Mouse (Mus musculus) cerebellum, adult 9-10 months (tissue): ENCODE results near the gene Mast1.

Experiments
- DNase-seq: peaks from one replicate; pipeline ENCODE4 v3.0.0; 2022

Mast1 gene

GRCm38 (mm10) chr8:84937620-84938485, 694 bp upstream of the Mast1 start:
- peak; percentile 66 for DNase-seq

- peak; percentile 68 for DNase-seq
Observed at GRCm38 (mm10) chr8:84936041-84936961, 858 bp downstream of the Mast1 start.

- peak; percentile 78 for DNase-seq
Observed at GRCm38 (mm10) chr8:84935489-84935888, 1.7 kb downstream of the Mast1 start.

- DNase-seq = peak; percentile 88
Observed at GRCm38 (mm10) chr8:84934860-84935259, 2.3 kb downstream of the Mast1 start.

GRCm38 (mm10) chr8:84933767-84934559, 3.2 kb downstream of the Mast1 start:
- peak; percentile 65 for DNase-seq

- DNase-seq = no peak
Observed at GRCm38 (mm10) chr8:84930582-84930981, 6.6 kb downstream of the Mast1 start.

GRCm38 (mm10) chr8:84928456-84929306, 8.5 kb downstream of the Mast1 start:
- peak; percentile 85 for DNase-seq

- DNase-seq = no peak
Observed at GRCm38 (mm10) chr8:84927513-84927912, 9.6 kb downstream of the Mast1 start.

- DNase-seq = no peak
Observed at GRCm38 (mm10) chr8:84925557-84925956, 11.6 kb downstream of the Mast1 start.

GRCm38 (mm10) chr8:84921596-84921995, 15.6 kb downstream of the Mast1 start:
- DNase-seq = no peak

GRCm38 (mm10) chr8:84918646-84919045, 18.5 kb downstream of the Mast1 start:
- no peak for DNase-seq

- no peak for DNase-seq
Observed at GRCm38 (mm10) chr8:84917781-84918180, 19.4 kb downstream of the Mast1 start.

- DNase-seq = no peak
Observed at GRCm38 (mm10) chr8:84915269-84915668, 21.9 kb downstream of the Mast1 start.

- DNase-seq = no peak
Observed at GRCm38 (mm10) chr8:84913960-84914359, 23.2 kb downstream of the Mast1 start.

GRCm38 (mm10) chr8:84913502-84913900, 23.7 kb downstream of the Mast1 start:
- no peak for DNase-seq

- peak; percentile 86 for DNase-seq
Observed at GRCm38 (mm10) chr8:84912895-84913501, 24.2 kb downstream of the Mast1 start.

GRCm38 (mm10) chr8:84912391-84912790, 24.8 kb downstream of the Mast1 start:
- peak; percentile 53 for DNase-seq

GRCm38 (mm10) chr8:84911854-84912253, 25.3 kb downstream of the Mast1 start:
- DNase-seq = peak; percentile 47

- DNase-seq = peak; percentile 90
Observed at GRCm38 (mm10) chr8:84910551-84910950, 26.6 kb downstream of the Mast1 start.

GRCm38 (mm10) chr8:84909949-84910348, 27.2 kb downstream of the Mast1 start:
- no peak for DNase-seq

- DNase-seq = no peak
Observed at GRCm38 (mm10) chr8:84909162-84909767, 27.9 kb downstream of the Mast1 start.
